Mouse (Mus musculus): ENCODE results near the gene Scgb2b27.
A peak's percentile ranks its signal among the peaks of the same experiment; 100 is the strongest.
"Not testable (repeated sequence)": the region's sequence is repeated elsewhere in the genome, so short reads cannot be mapped to it uniquely, and the experiment has no call there.

Scgb2b27 gene

GRCm38 (mm10) chr7:34013842-34014241 lies at the start of gene Scgb2b27:
Gene Scgb2b27, minus strand, starts transcription at chr7:34013942.
- no peak for DNase-seq (ENCODE audit: low read depth, low spot score)

- DNase-seq (ENCODE audit: low read depth, low spot score), result peak; percentile 69
Measured at GRCm38 (mm10) chr7:34036076-34036815, 22.5 kb upstream of the Scgb2b27 start.

- DNase-seq (ENCODE audit: low read depth, low spot score), result not testable (repeated sequence)
Measured at GRCm38 (mm10) chr7:34034579-34034978, 20.8 kb upstream of the Scgb2b27 start.

- DNase-seq (ENCODE audit: low read depth, low spot score), result no peak
Measured at GRCm38 (mm10) chr7:34030026-34030425, 16.3 kb upstream of the Scgb2b27 start.

- DNase-seq (ENCODE audit: low read depth, low spot score), result not testable (repeated sequence)
Measured at GRCm38 (mm10) chr7:34027202-34027601, 13.5 kb upstream of the Scgb2b27 start.

GRCm38 (mm10) chr7:34025641-34026040 lies 11.9 kb upstream of the Scgb2b27 start:
- DNase-seq (ENCODE audit: low read depth, low spot score), result no peak

GRCm38 (mm10) chr7:34021183-34021582 lies 7.4 kb upstream of the Scgb2b27 start, which contains the start of gene Scgb1b27:
Gene Scgb1b27, plus strand, starts transcription at chr7:34021483.
- not testable (repeated sequence) for DNase-seq (ENCODE audit: low read depth, low spot score)

GRCm38 (mm10) chr7:33982281-33982680 lies 31.5 kb downstream of the Scgb2b27 start:
- peak; percentile 50 for DNase-seq (ENCODE audit: low read depth, low spot score)

Measured in ES-CJ7 (cell line).